Mouse (Mus musculus) stomach, postnatal 0 days (tissue): ENCODE data around the gene Clstn1. TPM values are rescaled to one million over a fixed set of nuclear protein-coding genes. Genes with fewer than 3 reads are reported as not detected.

ENCODE experiments used
- ATAC-seq: fragments of 200-750 bp; cut with Nextera tagmentation; 2 replicates; pipeline ENCODE4 v1.8.0; 2017; ENCODE audit not compliant: low FRiP score, low TSS enrichment
- DNase-seq: peaks from one replicate; pipeline ENCODE4 v3.0.0-alpha.2; 2016; ENCODE audit warnings: low spot score
- H3K27ac ChIP-seq: fragments of 300-500 bp; sonication (generic); replicated peaks from 2 replicates; pipeline ENCODE4 v1.5.1; 2014; ENCODE audit warnings: mild to moderate bottlenecking, control low read depth
- H3K27me3 ChIP-seq: fragments of 300-500 bp; sonication (generic); 2 replicates; pipeline ENCODE4 v1.6.1; 2014; ENCODE audit warnings: low read length; ENCODE audit not compliant: control insufficient read depth, insufficient read depth
- H3K36me3 ChIP-seq: fragments of 300-500 bp; sonication (generic); 2 replicates; pipeline ENCODE4 v1.6.1; 2014; ENCODE audit warnings: low read length, mixed read lengths; ENCODE audit not compliant: control insufficient read depth, insufficient read depth
- H3K4me1 ChIP-seq: fragments of 300-500 bp; sonication (generic); replicated peaks from 2 replicates; pipeline ENCODE4 v1.6.1; 2014; ENCODE audit warnings: antibody characterized with exemption; ENCODE audit not compliant: control insufficient read depth, insufficient read depth
- H3K4me2 ChIP-seq: fragments of 300-500 bp; sonication (generic); replicated peaks from 2 replicates; pipeline ENCODE4 v1.6.1; 2014; ENCODE audit warnings: low read depth, mild to moderate bottlenecking, control low read depth, moderate library complexity
- H3K4me3 ChIP-seq: fragments of 300-500 bp; sonication (generic); 2 replicates; pipeline ENCODE4 v1.5.1; 2014; ENCODE audit warnings: low read depth, low read length, control low read depth
- H3K9ac ChIP-seq: fragments of 300-500 bp; sonication (generic); 2 replicates; pipeline ENCODE4 v1.6.1; 2014; ENCODE audit warnings: mild to moderate bottlenecking, low read length, control low read depth, mixed read lengths
- H3K9me3 ChIP-seq: fragments of 300-500 bp; sonication (generic); 2 replicates; pipeline ENCODE4 v1.6.1; 2016; ENCODE audit warnings: low read length; ENCODE audit not compliant: control insufficient read depth
- CTCF ChIP-seq: IDR thresholded peaks from 2 replicates; pipeline ENCODE4 v1.5.1; 2016; ENCODE audit warnings: antibody characterized with exemption, low read depth, mild to moderate bottlenecking, moderate library complexity
- EP300 ChIP-seq: optimal IDR thresholded peaks from 2 replicates; pipeline ENCODE3; 2016; ENCODE audit warnings: antibody characterized with exemption
- WGBS: fragments of 180-500 bp; shearing (Covaris S2); extraction: QIAGEN DNeasy Blood & Tissue Kit; methylation state at CpG from one replicate; pipeline ENCODE4 v1.1.7; 2014; 5-methylcytosine and 5-hydroxymethylcytosine counted together
- polyA plus RNA-seq: library from polyadenylated mRNA; unstranded; fragments of >200 nt; fragmentation: Nextera tagmentation; extraction: Ambion mirVana; gene quantifications from 2 replicates; pipeline ENCODE4 v1.2.1, GENCODE M21; 2015

The Clstn1 gene
- polyA plus RNA-seq, 1 experiment from 2014 or later, result 28.6 TPM

DNA sequence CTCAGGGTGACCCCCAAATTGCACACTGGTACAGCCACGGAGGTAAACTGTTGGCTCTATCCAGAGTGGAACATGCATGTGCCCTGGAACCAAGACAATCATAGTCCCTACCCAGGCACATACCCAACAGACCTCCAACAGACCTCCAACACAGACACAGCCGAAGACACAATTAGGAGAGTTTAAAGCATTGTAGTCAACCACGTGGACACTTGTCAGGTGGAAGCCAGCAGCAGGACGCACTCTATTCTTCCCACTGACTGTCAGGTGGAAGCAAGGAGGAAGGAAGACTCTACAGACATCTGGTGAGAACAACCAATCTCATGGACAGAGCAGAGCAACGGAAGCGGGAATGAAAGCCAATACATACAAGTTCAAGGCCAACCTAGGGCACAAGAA, 79.4 kb downstream of the Clstn1 start:
- no peak overlapping the region for H3K4me2 ChIP-seq
- no peaks in the 10 kb centered on the region for H3K36me3 ChIP-seq
- no peak overlapping the region for H3K4me3 ChIP-seq
- no peak overlapping the region for H3K27ac ChIP-seq
- TF ChIP-seq EP300 (no peak), CTCF (no peak)
- ATAC-seq (no peak), DNase-seq (no peak)
- H3K27me3 ChIP-seq, result no peaks in the 10 kb centered on the region
- H3K9ac ChIP-seq, result no peak overlapping the region
- no peaks in the 10 kb centered on the region for H3K4me1 ChIP-seq
- WGBS, result 85% methylated on average over 6 of the region's 6 CpGs
- no peaks in the 10 kb centered on the region for H3K9me3 ChIP-seq

GRCm38 (mm10) chr4:149671175-149671574, 84.9 kb downstream of the Clstn1 start:
- WGBS, result 99% methylated on average over 6 of the region's 6 CpGs
- Histone ChIP-seq H3K27me3 (no peaks in the 10 kb centered on the region; the same call in 1 of the 2 replicates), H3K9ac (no peak overlapping the region), H3K4me1 (no peaks in the 10 kb centered on the region), H3K4me3 (no peak overlapping the region), H3K9me3 (no peaks in the 10 kb centered on the region), H3K36me3 (no peaks in the 10 kb centered on the region), H3K4me2 (no peak overlapping the region), H3K27ac (no peak overlapping the region)
- TF ChIP-seq CTCF, result no peak
- TF ChIP-seq EP300, result no peak
- DNase-seq (no peak), ATAC-seq (no peak)

DNA sequence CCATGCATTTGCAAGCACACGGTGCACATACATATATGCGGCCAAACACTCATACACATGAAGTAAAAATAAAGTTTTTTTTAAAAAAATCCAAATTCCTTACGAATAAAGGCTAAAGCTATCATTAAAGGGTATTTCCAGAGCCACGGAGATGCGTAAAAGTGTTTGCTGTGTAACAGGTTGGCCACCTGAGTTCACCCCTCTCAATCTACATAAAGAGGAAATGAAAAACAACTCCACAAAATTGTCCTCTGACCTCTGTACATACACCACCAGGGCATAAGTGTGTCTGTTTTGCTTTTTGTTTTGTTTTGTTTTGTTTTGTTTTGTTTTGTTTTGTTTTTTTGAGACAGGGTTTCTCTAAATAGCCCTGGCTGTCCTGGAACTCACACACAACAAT, 86.5 kb downstream of the Clstn1 start:
- WGBS, result 93% methylated on average over 5 of the region's 5 CpGs

GRCm38 (mm10) chr4:149674814-149675377, 88.6 kb downstream of the Clstn1 start:
- no peak for ATAC-seq
- no peaks in the 10 kb centered on the region for H3K36me3 ChIP-seq
- H3K9ac ChIP-seq, result no peak overlapping the region
- 16% methylated on average over 8 of the region's 8 CpGs for WGBS
- H3K27ac ChIP-seq, result no peak overlapping the region
- H3K4me2 ChIP-seq, result peak overlapping the region; percentile 86
- H3K4me3 ChIP-seq, result peak overlapping the region; percentile 52
- TF ChIP-seq EP300, result no peak
- TF ChIP-seq CTCF, result no peak
- DNase-seq, result no peak
- H3K4me1 ChIP-seq, result no peaks in the 10 kb centered on the region
- H3K27me3 ChIP-seq, result no peaks in the 10 kb centered on the region; the same call in 1 of the 2 replicates
- no peaks in the 10 kb centered on the region for H3K9me3 ChIP-seq

More for the DNA sequence above, 86.5 kb downstream of the Clstn1 start:
- Histone ChIP-seq H3K27ac (no peak overlapping the region), H3K27me3 (no peaks in the 10 kb centered on the region; the same call in 1 of the 2 replicates), H3K4me1 (no peaks in the 10 kb centered on the region), H3K9me3 (no peaks in the 10 kb centered on the region), H3K4me3 (no peak overlapping the region), H3K4me2 (no peak overlapping the region), H3K36me3 (no peaks in the 10 kb centered on the region), H3K9ac (no peak overlapping the region)
- TF ChIP-seq EP300 (no peak), CTCF (no peak)
- ATAC-seq, result no peak
- DNase-seq, result no peak

GRCm38 (mm10) chr4:149675378-149676261, 89.4 kb downstream of the Clstn1 start:
- H3K27ac ChIP-seq, result no peak overlapping the region
- peak; percentile 89 for DNase-seq
- ATAC-seq, result peak; percentile 90
- no peaks in the 10 kb centered on the region for H3K36me3 ChIP-seq
- H3K9ac ChIP-seq, result peak overlapping the region; percentile 61
- no peaks in the 10 kb centered on the region for H3K9me3 ChIP-seq
- no peaks in the 10 kb centered on the region; the same call in 1 of the 2 replicates for H3K27me3 ChIP-seq
- TF ChIP-seq CTCF, result no peak
- TF ChIP-seq EP300, result no peak
- H3K4me3 ChIP-seq, result peak overlapping the region; percentile 52
- no peaks in the 10 kb centered on the region for H3K4me1 ChIP-seq
- 3% methylated on average over 58 of the region's 60 CpGs for WGBS
- peak overlapping the region; percentile 86 for H3K4me2 ChIP-seq

GRCm38 (mm10) chr4:149678006-149678405, 91.7 kb downstream of the Clstn1 start:
- no peaks in the 10 kb centered on the region; the same call in 1 of the 2 replicates for H3K27me3 ChIP-seq
- no peaks in the 10 kb centered on the region for H3K9me3 ChIP-seq
- no peak overlapping the region for H3K4me2 ChIP-seq
- H3K4me1 ChIP-seq, result no peaks in the 10 kb centered on the region
- no peaks in the 10 kb centered on the region for H3K36me3 ChIP-seq
- no peak overlapping the region for H3K27ac ChIP-seq
- TF ChIP-seq CTCF, result no peak
- TF ChIP-seq EP300, result no peak
- WGBS, result 63% methylated on average over 1 of the region's 1 CpGs
- no peak overlapping the region for H3K9ac ChIP-seq
- no peak overlapping the region for H3K4me3 ChIP-seq
- no peak for DNase-seq
- ATAC-seq, result no peak
